Mouse (Mus musculus) hindbrain, embryonic 16.5 days (tissue): ENCODE data around the gene Tanc1. TPM values are rescaled to one million over a fixed set of nuclear protein-coding genes. Genes with fewer than 3 reads are reported as not detected.

Source experiments
- ATAC-seq: fragments of 200-750 bp; cut with Nextera tagmentation; 2 replicates; pipeline ENCODE4 v1.8.0; 2017; ENCODE audit warnings: moderate TSS enrichment, moderate library complexity
- H3K27ac ChIP-seq: fragments of 300-500 bp; sonication (generic); 2 replicates; pipeline ENCODE4 v1.5.1; 2014; ENCODE audit warnings: low read depth, mild to moderate bottlenecking, control low read depth, low read length, moderate library complexity
- H3K27me3 ChIP-seq: fragments of 300-500 bp; sonication (generic); replicated peaks from 2 replicates; pipeline ENCODE4 v1.6.1; 2014; ENCODE audit warnings: low read length; ENCODE audit not compliant: control insufficient read depth, insufficient read depth
- H3K36me3 ChIP-seq: fragments of 300-500 bp; sonication (generic); 2 replicates; pipeline ENCODE4 v1.6.1; 2014; ENCODE audit warnings: mild to moderate bottlenecking, low read length, moderate library complexity, mixed read lengths; ENCODE audit not compliant: control insufficient read depth, insufficient read depth
- H3K4me1 ChIP-seq: fragments of 300-500 bp; sonication (generic); 2 replicates; pipeline ENCODE4 v1.6.1; 2014; ENCODE audit warnings: low read depth, low read length; ENCODE audit not compliant: control insufficient read depth, insufficient read depth
- H3K4me2 ChIP-seq: fragments of 300-500 bp; sonication (generic); 2 replicates; pipeline ENCODE4 v1.6.1; 2014; ENCODE audit warnings: mild to moderate bottlenecking, low read length, control low read depth, moderate library complexity
- H3K4me3 ChIP-seq: fragments of 300-500 bp; sonication (generic); 2 replicates; pipeline ENCODE4 v1.5.1; 2014; ENCODE audit warnings: mild to moderate bottlenecking, low read length, control low read depth, moderate library complexity
- H3K9ac ChIP-seq: fragments of 300-500 bp; sonication (generic); 2 replicates; pipeline ENCODE4 v1.6.1; 2014; ENCODE audit warnings: low read depth, mild to moderate bottlenecking, control low read depth, low read length, moderate library complexity
- H3K9me3 ChIP-seq: fragments of 300-500 bp; sonication (generic); 2 replicates; pipeline ENCODE4 v1.6.1; 2014; ENCODE audit warnings: mild to moderate bottlenecking, low read length, moderate library complexity; ENCODE audit not compliant: control insufficient read depth
- WGBS: fragments of 180-500 bp; shearing (Covaris S2); extraction: QIAGEN DNeasy Blood & Tissue Kit; methylation state at CpG from one replicate; pipeline ENCODE4 v1.1.7; 2014; 5-methylcytosine and 5-hydroxymethylcytosine counted together
- polyA plus RNA-seq: library from polyadenylated mRNA; unstranded; fragments of >200 nt; fragmentation: Nextera tagmentation; extraction: Ambion mirVana; gene quantifications from 2 replicates; pipeline ENCODE4 v1.2.1, GENCODE M21; 2015

The Tanc1 gene
- polyA plus RNA-seq, 1 experiment from 2014 or later = 7.4 TPM

GRCm38 (mm10) chr2:59746070-59746469 is 134.2 kb downstream of the Tanc1 start:
- Histone ChIP-seq H3K27ac (no peak overlapping the region), H3K27me3 (no peaks in the 10 kb centered on the region), H3K4me2 (no peak overlapping the region), H3K4me3 (no peak overlapping the region), H3K36me3 (no peaks in the 10 kb centered on the region), H3K9ac (no peak overlapping the region), H3K9me3 (no peaks in the 10 kb centered on the region), H3K4me1 (no peaks in the 10 kb centered on the region)
- WGBS = 83% methylated on average over 9 of the region's 9 CpGs
- ATAC-seq = no peak

GRCm38 (mm10) chr2:59747757-59748156 is 135.9 kb downstream of the Tanc1 start:
- H3K4me3 ChIP-seq = no peak overlapping the region
- H3K27me3 ChIP-seq = no peaks in the 10 kb centered on the region
- H3K4me2 ChIP-seq = no peak overlapping the region
- H3K27ac ChIP-seq = no peak overlapping the region
- 89% methylated on average over 9 of the region's 9 CpGs for WGBS
- H3K9me3 ChIP-seq = no peaks in the 10 kb centered on the region
- no peaks in the 10 kb centered on the region for H3K4me1 ChIP-seq
- no peaks in the 10 kb centered on the region for H3K36me3 ChIP-seq
- no peak overlapping the region for H3K9ac ChIP-seq
- ATAC-seq = no peak

GRCm38 (mm10) chr2:59749371-59749770 is 137.5 kb downstream of the Tanc1 start:
- Histone ChIP-seq H3K27me3 (no peaks in the 10 kb centered on the region), H3K36me3 (no peaks in the 10 kb centered on the region), H3K4me2 (no peak overlapping the region), H3K4me1 (no peaks in the 10 kb centered on the region), H3K9ac (no peak overlapping the region), H3K27ac (no peak overlapping the region), H3K4me3 (no peak overlapping the region), H3K9me3 (no peaks in the 10 kb centered on the region)
- WGBS = 39% methylated on average over 10 of the region's 10 CpGs
- ATAC-seq = no peak

- H3K4me2 ChIP-seq = no peak overlapping the region
- ATAC-seq = no peak
- H3K4me1 ChIP-seq = peaks cover 2% of the 10 kb centered on the region; the same call in 1 of the 2 replicates
- no peak overlapping the region for H3K27ac ChIP-seq
- no peak overlapping the region for H3K9ac ChIP-seq
- 71% methylated on average over 6 of the region's 6 CpGs for WGBS
- H3K27me3 ChIP-seq = no peaks in the 10 kb centered on the region
- no peak overlapping the region for H3K4me3 ChIP-seq
- H3K36me3 ChIP-seq = no peaks in the 10 kb centered on the region
- H3K9me3 ChIP-seq = no peaks in the 10 kb centered on the region
Measured at GRCm38 (mm10) chr2:59751172-59751571, 139.3 kb downstream of the Tanc1 start.

GRCm38 (mm10) chr2:59752148-59752547 is 140.3 kb downstream of the Tanc1 start:
- Histone ChIP-seq H3K4me2 (no peak overlapping the region), H3K27me3 (no peaks in the 10 kb centered on the region), H3K9me3 (no peaks in the 10 kb centered on the region), H3K36me3 (no peaks in the 10 kb centered on the region), H3K4me3 (no peak overlapping the region), H3K4me1 (peaks cover 2% of the 10 kb centered on the region; the same call in 1 of the 2 replicates), H3K9ac (no peak overlapping the region), H3K27ac (no peak overlapping the region)
- 86% methylated on average over 7 of the region's 7 CpGs for WGBS
- no peak for ATAC-seq

GRCm38 (mm10) chr2:59752766-59753165 is 140.9 kb downstream of the Tanc1 start:
- H3K9ac ChIP-seq = no peak overlapping the region
- H3K36me3 ChIP-seq = no peaks in the 10 kb centered on the region
- H3K4me2 ChIP-seq = no peak overlapping the region
- no peaks in the 10 kb centered on the region for H3K27me3 ChIP-seq
- H3K4me3 ChIP-seq = no peak overlapping the region
- no peak for ATAC-seq
- H3K27ac ChIP-seq = no peak overlapping the region
- H3K9me3 ChIP-seq = no peaks in the 10 kb centered on the region
- 86% methylated on average over 5 of the region's 5 CpGs for WGBS
- peaks cover 2% of the 10 kb centered on the region; the same call in 1 of the 2 replicates for H3K4me1 ChIP-seq

GRCm38 (mm10) chr2:59756137-59756753 is 144.4 kb downstream of the Tanc1 start:
- ATAC-seq = no peak
- no peak overlapping the region for H3K9ac ChIP-seq
- no peaks in the 10 kb centered on the region for H3K9me3 ChIP-seq
- peaks cover 2% of the 10 kb centered on the region; the same call in 1 of the 2 replicates for H3K4me1 ChIP-seq
- H3K4me3 ChIP-seq = no peak overlapping the region
- 80% methylated on average over 13 of the region's 13 CpGs for whole genome bisulfite sequencing
- no peak overlapping the region for H3K4me2 ChIP-seq
- no peaks in the 10 kb centered on the region for H3K36me3 ChIP-seq
- H3K27ac ChIP-seq = no peak overlapping the region
- no peaks in the 10 kb centered on the region for H3K27me3 ChIP-seq

GRCm38 (mm10) chr2:59757015-59757414 is 145.2 kb downstream of the Tanc1 start:
- peak; percentile 81 for ATAC-seq

GRCm38 (mm10) chr2:59758139-59758918 is 146.5 kb downstream of the Tanc1 start:
- Histone ChIP-seq H3K9ac (no peak overlapping the region), H3K27ac (no peak overlapping the region), H3K4me3 (no peak overlapping the region), H3K9me3 (no peaks in the 10 kb centered on the region), H3K4me1 (peaks cover 2% of the 10 kb centered on the region; the same call in 1 of the 2 replicates), H3K4me2 (no peak overlapping the region), H3K36me3 (no peaks in the 10 kb centered on the region), H3K27me3 (no peaks in the 10 kb centered on the region)
- ATAC-seq = no peak
- 78% methylated on average over 9 of the region's 9 CpGs for WGBS

More at GRCm38 (mm10) chr2:59757015-59757414, 145.2 kb downstream of the Tanc1 start:
- 61% methylated on average over 6 of the region's 6 CpGs for WGBS
- no peaks in the 10 kb centered on the region for H3K27me3 ChIP-seq
- H3K9ac ChIP-seq = no peak overlapping the region
- H3K9me3 ChIP-seq = no peaks in the 10 kb centered on the region
- peaks cover 2% of the 10 kb centered on the region; the same call in 1 of the 2 replicates for H3K4me1 ChIP-seq
- no peak overlapping the region for H3K4me3 ChIP-seq
- no peak overlapping the region for H3K4me2 ChIP-seq
- no peaks in the 10 kb centered on the region for H3K36me3 ChIP-seq
- no peak overlapping the region for H3K27ac ChIP-seq
